Mouse (Mus musculus): ENCODE data around the gene Osbpl5. TPM values are rescaled to one million over a fixed set of nuclear protein-coding genes. Genes with fewer than 3 reads are reported as not detected.

Gene Osbpl5
- polyA plus RNA-seq, 2 experiments: 51.3 to 60.4 TPM

DNA sequence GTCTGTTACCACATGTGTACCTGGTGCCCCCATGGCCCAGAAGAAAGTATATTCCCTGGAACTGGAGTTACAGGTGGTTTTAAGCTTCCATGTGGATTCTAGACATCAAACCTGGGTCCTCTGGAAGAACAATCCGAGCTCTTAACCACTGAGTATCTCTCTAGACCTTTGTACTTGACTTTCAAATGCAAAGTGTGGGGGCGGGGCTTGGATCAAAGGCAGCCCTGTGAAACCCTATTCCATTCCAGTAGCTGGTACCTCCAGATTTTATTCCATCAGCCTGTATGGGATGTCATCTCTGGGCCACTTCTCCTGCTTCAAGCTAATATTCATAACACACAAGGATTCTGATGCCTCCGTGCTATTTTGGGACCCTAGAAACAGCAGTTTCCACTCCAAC is 19.4 kb upstream of the Osbpl5 start:
- Histone ChIP-seq H3K9ac (ENCODE audit: low read depth, low read length, severe bottlenecking) (no peak overlapping the region), H3K27me3 (ENCODE audit: control insufficient read depth, insufficient read depth, low read length) (no peaks in the 10 kb centered on the region), H3K4me2 (replicated peaks; ENCODE audit: low read depth, low read length, severe bottlenecking) (no peak overlapping the region), H3K4me3 (replicated peaks; ENCODE audit: low read length) (no peak overlapping the region), H3K27ac (replicated peaks; ENCODE audit: low read depth, low read length) (no peak overlapping the region), H3K36me3 (ENCODE audit: control insufficient read depth, insufficient read depth, low read length) (no peaks in the 10 kb centered on the region), H3K9me3 (ENCODE audit: control insufficient read depth, low read length) (no peaks in the 10 kb centered on the region), H3K4me1 (ENCODE audit: control insufficient read depth, insufficient read depth, low read length) (no peaks in the 10 kb centered on the region)
- DNase-seq (ENCODE audit: low spot score) (no peak), ATAC-seq (ENCODE audit: low FRiP score, low read depth) (no peak)
- 29% methylated on average over 3 of the region's 3 CpGs for WGBS
- TF ChIP-seq POLR2A (IDR thresholded peaks at IDR 0.05; ENCODE audit: borderline replicate concordance, extremely low read depth, insufficient read depth, insufficient read length): no peak

- Histone ChIP-seq H3K36me3 (ENCODE audit: control insufficient read depth, insufficient read depth, low read length) (no peaks in the 10 kb centered on the region), H3K9me3 (ENCODE audit: control insufficient read depth, low read length) (no peaks in the 10 kb centered on the region), H3K4me1 (ENCODE audit: control insufficient read depth, insufficient read depth, low read length) (no peaks in the 10 kb centered on the region), H3K9ac (ENCODE audit: low read depth, low read length, severe bottlenecking) (no peak overlapping the region), H3K27ac (replicated peaks; ENCODE audit: low read depth, low read length) (no peak overlapping the region), H3K4me3 (replicated peaks; ENCODE audit: low read length) (no peak overlapping the region), H3K27me3 (ENCODE audit: control insufficient read depth, insufficient read depth, low read length) (no peaks in the 10 kb centered on the region), H3K4me2 (replicated peaks; ENCODE audit: low read depth, low read length, severe bottlenecking) (no peak overlapping the region)
- DNase-seq (ENCODE audit: low spot score) (no peak), ATAC-seq (ENCODE audit: low FRiP score, low read depth) (no peak)
- TF ChIP-seq POLR2A (IDR thresholded peaks at IDR 0.05; ENCODE audit: borderline replicate concordance, extremely low read depth, insufficient read depth, insufficient read length): no peak
- WGBS: 40% methylated on average over 1 of the region's 1 CpGs
These were observed 12.7 kb upstream of the Osbpl5 start for GRCm38 (mm10) chr7:143769461-143769860.

DNA sequence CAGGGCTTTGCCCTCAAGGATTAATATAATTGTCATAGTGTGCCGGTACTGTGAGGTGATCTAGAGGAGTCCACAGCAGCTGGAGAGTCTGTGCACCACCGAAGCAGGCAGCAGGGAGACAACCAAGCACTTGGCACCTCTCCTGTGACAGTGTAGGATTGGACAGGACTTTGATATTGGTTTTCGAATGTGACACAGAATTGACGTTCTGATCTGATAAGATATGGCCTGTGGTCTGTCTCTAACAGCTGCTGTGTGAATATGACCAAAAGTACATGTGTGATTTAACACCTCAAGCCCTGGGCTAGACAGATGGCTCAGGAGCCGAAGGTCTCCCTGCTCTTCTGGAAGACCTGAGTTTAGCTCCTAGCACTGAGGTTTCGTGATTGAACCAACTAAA is 11.5 kb upstream of the Osbpl5 start:
- H3K4me3 ChIP-seq (replicated peaks; ENCODE audit: low read length): no peak overlapping the region
- no peaks in the 10 kb centered on the region for H3K9me3 ChIP-seq (ENCODE audit: control insufficient read depth, low read length)
- 62% methylated on average over 6 of the region's 6 CpGs for WGBS
- no peak for DNase-seq (ENCODE audit: low spot score)
- no peak overlapping the region for H3K9ac ChIP-seq (ENCODE audit: low read depth, low read length, severe bottlenecking)
- no peak overlapping the region for H3K4me2 ChIP-seq (replicated peaks; ENCODE audit: low read depth, low read length, severe bottlenecking)
- H3K36me3 ChIP-seq (ENCODE audit: control insufficient read depth, insufficient read depth, low read length): no peaks in the 10 kb centered on the region
- ATAC-seq (ENCODE audit: low FRiP score, low read depth): no peak
- H3K4me1 ChIP-seq (ENCODE audit: control insufficient read depth, insufficient read depth, low read length): no peaks in the 10 kb centered on the region
- H3K27ac ChIP-seq (replicated peaks; ENCODE audit: low read depth, low read length): no peak overlapping the region
- TF ChIP-seq POLR2A (IDR thresholded peaks at IDR 0.05; ENCODE audit: borderline replicate concordance, extremely low read depth, insufficient read depth, insufficient read length): no peak
- H3K27me3 ChIP-seq (ENCODE audit: control insufficient read depth, insufficient read depth, low read length): no peaks in the 10 kb centered on the region

DNA sequence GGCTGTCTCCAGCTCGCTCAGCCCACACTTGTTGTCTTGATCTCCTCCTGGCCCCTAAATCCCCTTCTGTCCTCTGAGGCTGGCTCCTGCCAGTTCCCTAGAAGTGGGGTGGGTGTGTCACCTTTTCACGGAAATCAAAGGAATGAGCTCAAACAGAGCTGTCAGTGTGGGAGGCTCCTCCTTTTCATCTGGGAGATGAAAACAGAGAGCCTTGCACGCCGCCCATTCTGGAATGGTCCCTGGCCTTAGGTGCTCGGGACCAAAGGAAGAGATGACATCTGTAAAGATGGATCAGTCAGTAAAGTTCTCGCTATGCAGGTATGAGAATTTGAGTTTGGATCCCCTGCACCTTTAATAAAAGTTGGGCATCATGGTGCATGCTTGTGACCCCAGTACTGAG is 10.1 kb upstream of the Osbpl5 start, which contains the start of gene Mrgprg:
Gene Mrgprg (minus strand): TSS at position 101 of the 400 bp plus-strand sequence.
- Histone ChIP-seq H3K36me3 (ENCODE audit: control insufficient read depth, insufficient read depth, low read length) (no peaks in the 10 kb centered on the region), H3K4me2 (replicated peaks; ENCODE audit: low read depth, low read length, severe bottlenecking) (no peak within 1 kb of the TSS), H3K4me3 (replicated peaks; ENCODE audit: low read length) (no peak within 1 kb of the TSS), H3K9ac (ENCODE audit: low read depth, low read length, severe bottlenecking) (no peak within 1 kb of the TSS), H3K4me1 (ENCODE audit: control insufficient read depth, insufficient read depth, low read length) (no peaks in the 10 kb centered on the region), H3K27ac (replicated peaks; ENCODE audit: low read depth, low read length) (no peak within 1 kb of the TSS), H3K27me3 (ENCODE audit: control insufficient read depth, insufficient read depth, low read length) (no peaks in the 10 kb centered on the region), H3K9me3 (ENCODE audit: control insufficient read depth, low read length) (no peaks in the 10 kb centered on the region)
- ATAC-seq (ENCODE audit: low FRiP score, low read depth) (no peak), DNase-seq (ENCODE audit: low spot score) (no peak)
- TF ChIP-seq POLR2A (IDR thresholded peaks at IDR 0.05; ENCODE audit: borderline replicate concordance, extremely low read depth, insufficient read depth, insufficient read length): no peak
- 41% methylated on average over 6 of the region's 6 CpGs for WGBS

DNA sequence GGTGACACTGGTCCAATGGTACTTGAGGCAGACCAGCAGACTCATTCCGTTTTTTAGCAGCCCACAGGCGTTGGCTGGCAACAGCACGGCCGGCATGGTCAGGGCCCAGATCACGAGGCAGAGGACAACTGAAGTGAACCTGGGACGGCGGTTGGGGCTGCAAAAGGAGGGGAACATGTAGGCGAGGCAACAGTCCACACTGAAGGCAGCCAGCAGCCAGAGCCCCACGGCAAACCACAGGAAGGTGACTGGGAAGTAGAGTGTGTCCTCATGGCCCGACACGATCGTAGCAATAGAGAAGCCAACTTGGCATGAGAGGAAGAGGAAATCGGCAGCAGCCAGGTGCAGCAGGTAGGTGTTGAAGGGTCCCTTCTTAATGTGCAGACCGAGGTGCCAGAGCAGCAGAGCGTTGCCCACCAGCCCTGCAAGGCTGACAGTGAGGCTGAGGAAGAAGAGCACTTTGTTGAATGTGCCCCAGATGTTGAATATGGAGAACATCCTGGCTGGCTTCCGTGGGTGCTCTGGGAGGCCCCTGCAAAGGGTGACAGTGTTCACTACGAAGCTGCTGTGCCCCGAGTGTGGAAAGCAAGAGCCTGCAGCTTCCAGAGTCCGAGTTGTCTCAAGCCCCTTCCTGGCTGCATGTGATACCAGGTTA is 8.2 kb upstream of the Osbpl5 start:
- no peak overlapping the region for H3K4me2 ChIP-seq (replicated peaks; ENCODE audit: low read depth, low read length, severe bottlenecking)
- no peaks in the 10 kb centered on the region for H3K4me1 ChIP-seq (ENCODE audit: control insufficient read depth, insufficient read depth, low read length)
- no peak for DNase-seq (ENCODE audit: low spot score)
- H3K4me3 ChIP-seq (replicated peaks; ENCODE audit: low read length): no peak overlapping the region
- no peak for TF ChIP-seq POLR2A (IDR thresholded peaks at IDR 0.05; ENCODE audit: borderline replicate concordance, extremely low read depth, insufficient read depth, insufficient read length)
- no peak overlapping the region for H3K9ac ChIP-seq (ENCODE audit: low read depth, low read length, severe bottlenecking)
- H3K9me3 ChIP-seq (ENCODE audit: control insufficient read depth, low read length): no peaks in the 10 kb centered on the region
- no peaks in the 10 kb centered on the region for H3K27me3 ChIP-seq (ENCODE audit: control insufficient read depth, insufficient read depth, low read length)
- H3K36me3 ChIP-seq (ENCODE audit: control insufficient read depth, insufficient read depth, low read length): no peaks in the 10 kb centered on the region
- WGBS: 73% methylated on average over 19 of the region's 19 CpGs
- H3K27ac ChIP-seq (replicated peaks; ENCODE audit: low read depth, low read length): no peak overlapping the region
- no peak for ATAC-seq (ENCODE audit: low FRiP score, low read depth)

All from limb, embryonic 14.5 days (tissue).